Mouse (Mus musculus): ENCODE measurements around the gene Gnb5. TPM values are rescaled to one million over a fixed set of nuclear protein-coding genes. Genes with fewer than 3 reads are reported as not detected.

The Gnb5 gene
- polyA plus RNA-seq, 2 experiments: 26.9 to 28.5 TPM

DNA sequence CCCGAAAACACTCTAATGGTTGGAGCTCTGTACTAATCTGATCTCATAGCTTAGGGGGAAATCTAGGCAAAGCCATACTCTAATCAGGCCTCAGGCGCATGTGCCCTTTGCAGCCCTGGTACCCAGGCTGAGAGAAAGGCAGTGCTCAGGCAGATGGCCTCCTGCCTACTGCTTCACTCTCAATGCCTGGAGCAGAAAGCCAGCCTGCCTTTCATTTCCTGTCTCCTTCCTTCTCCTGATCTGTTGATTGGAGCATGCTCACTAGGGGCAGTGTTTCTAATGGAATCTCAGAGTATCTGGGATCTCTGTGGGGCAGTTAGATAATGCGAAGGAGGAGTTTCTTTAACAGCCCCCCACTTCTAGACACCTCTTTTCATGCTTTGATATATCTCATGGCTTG, 13.3 kb downstream of the Gnb5 start:
- no peaks in the 10 kb centered on the region for H3K9me3 ChIP-seq (ENCODE audit: control insufficient read depth, low read length)
- no peak for DNase-seq (ENCODE audit: low spot score)
- H3K9ac ChIP-seq (ENCODE audit: low read depth, low read length, severe bottlenecking): no peak overlapping the region
- no peaks in the 10 kb centered on the region for H3K27me3 ChIP-seq (ENCODE audit: control insufficient read depth, insufficient read depth, low read length)
- no peak for ATAC-seq (ENCODE audit: low FRiP score, low read depth)
- peaks cover 8% of the 10 kb centered on the region for H3K4me1 ChIP-seq (ENCODE audit: control insufficient read depth, insufficient read depth, low read length)
- no peak overlapping the region for H3K4me2 ChIP-seq (replicated peaks; ENCODE audit: low read depth, low read length, severe bottlenecking)
- WGBS: 72% methylated on average over 3 of the region's 3 CpGs
- 0 out of 2 replicates have a peak, but pooled peaks cover 2% of the 10 kb centered on the region for H3K36me3 ChIP-seq (ENCODE audit: control insufficient read depth, insufficient read depth, low read length)
- no peak for TF ChIP-seq POLR2A (IDR thresholded peaks at IDR 0.05; ENCODE audit: borderline replicate concordance, extremely low read depth, insufficient read depth, insufficient read length)
- H3K27ac ChIP-seq (replicated peaks; ENCODE audit: low read depth, low read length): no peak overlapping the region
- H3K4me3 ChIP-seq (replicated peaks; ENCODE audit: low read length): no peak overlapping the region

DNA sequence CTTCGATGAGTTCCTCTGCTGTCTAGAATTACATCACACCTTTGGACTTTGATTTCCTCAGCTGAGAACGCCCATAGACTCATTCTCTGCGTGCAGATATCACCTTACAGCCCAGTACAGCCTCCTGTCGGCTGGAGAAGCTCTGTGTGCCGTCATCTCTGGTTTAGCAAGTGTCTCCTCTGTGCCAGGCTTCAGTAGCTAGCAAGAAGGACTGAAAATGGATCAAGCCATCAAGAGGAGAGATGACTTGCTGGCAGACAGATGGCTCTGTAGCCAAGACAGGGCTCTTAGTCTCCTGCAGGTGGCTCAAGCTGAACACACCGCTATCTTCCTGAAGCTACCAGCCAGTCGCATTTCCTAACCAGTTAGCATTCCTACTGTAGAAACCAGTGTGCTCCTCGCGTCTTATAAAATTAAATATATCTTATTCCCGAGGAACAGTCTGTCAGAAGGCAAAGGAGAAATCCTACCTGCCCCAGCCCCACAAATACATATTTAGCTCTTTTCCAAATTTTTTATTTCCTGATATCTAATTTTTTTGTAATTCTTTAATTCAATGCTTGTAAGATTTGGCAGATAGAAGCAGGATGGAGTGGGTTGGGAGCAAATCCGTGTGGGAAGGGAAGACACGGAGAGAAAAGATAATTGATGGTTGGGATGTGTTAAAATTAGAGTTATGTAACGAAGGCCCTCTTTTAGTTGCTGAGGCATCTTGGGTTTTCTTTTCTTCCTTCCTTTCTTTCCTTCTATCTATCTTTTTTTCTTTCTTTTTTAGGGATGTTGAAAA, 16.2 kb downstream of the Gnb5 start:
- Histone ChIP-seq H3K4me1 (ENCODE audit: control insufficient read depth, insufficient read depth, low read length) (no peaks in the 10 kb centered on the region), H3K36me3 (ENCODE audit: control insufficient read depth, insufficient read depth, low read length) (0 out of 2 replicates have a peak, but pooled peaks cover 5% of the 10 kb centered on the region), H3K4me2 (replicated peaks; ENCODE audit: low read depth, low read length, severe bottlenecking) (no peak overlapping the region), H3K9me3 (ENCODE audit: control insufficient read depth, low read length) (no peaks in the 10 kb centered on the region), H3K27ac (replicated peaks; ENCODE audit: low read depth, low read length) (no peak overlapping the region), H3K9ac (ENCODE audit: low read depth, low read length, severe bottlenecking) (no peak overlapping the region), H3K4me3 (replicated peaks; ENCODE audit: low read length) (no peak overlapping the region), H3K27me3 (ENCODE audit: control insufficient read depth, insufficient read depth, low read length) (no peaks in the 10 kb centered on the region)
- 72% methylated on average over 13 of the region's 13 CpGs for WGBS
- DNase-seq (ENCODE audit: low spot score) (no peak), ATAC-seq (ENCODE audit: low FRiP score, low read depth) (no peak)
- TF ChIP-seq POLR2A (IDR thresholded peaks at IDR 0.05; ENCODE audit: borderline replicate concordance, extremely low read depth, insufficient read depth, insufficient read length): no peak

DNA sequence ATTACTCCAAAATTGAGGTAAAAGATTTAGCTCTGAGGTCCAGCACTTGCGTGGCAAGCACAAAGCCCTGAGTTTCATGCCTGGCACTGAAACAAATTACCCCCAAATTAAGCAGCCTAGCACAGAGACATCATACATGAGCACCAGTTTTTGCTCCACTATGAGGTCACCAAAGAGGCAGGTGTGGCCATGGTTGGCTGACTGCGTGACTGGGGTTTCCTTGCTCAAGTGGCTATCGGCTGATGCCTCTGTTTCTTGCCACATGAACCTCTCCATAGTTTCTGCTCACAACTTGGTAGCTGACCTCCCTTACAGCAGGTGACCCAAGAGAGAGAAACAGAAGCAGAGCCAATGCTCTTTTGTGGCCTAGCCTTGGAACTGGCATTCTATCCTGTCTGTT, 22.0 kb downstream of the Gnb5 start:
- 96% methylated on average over 3 of the region's 3 CpGs for WGBS
- Histone ChIP-seq H3K36me3 (ENCODE audit: control insufficient read depth, insufficient read depth, low read length) (peaks cover 14% of the 10 kb centered on the region; the same call in 1 of the 2 replicates), H3K9ac (ENCODE audit: low read depth, low read length, severe bottlenecking) (no peak overlapping the region), H3K27ac (replicated peaks; ENCODE audit: low read depth, low read length) (no peak overlapping the region), H3K4me2 (replicated peaks; ENCODE audit: low read depth, low read length, severe bottlenecking) (no peak overlapping the region), H3K4me1 (ENCODE audit: control insufficient read depth, insufficient read depth, low read length) (no peaks in the 10 kb centered on the region), H3K9me3 (ENCODE audit: control insufficient read depth, low read length) (no peaks in the 10 kb centered on the region), H3K27me3 (ENCODE audit: control insufficient read depth, insufficient read depth, low read length) (no peaks in the 10 kb centered on the region), H3K4me3 (replicated peaks; ENCODE audit: low read length) (no peak overlapping the region)
- no peak for TF ChIP-seq POLR2A (IDR thresholded peaks at IDR 0.05; ENCODE audit: borderline replicate concordance, extremely low read depth, insufficient read depth, insufficient read length)
- no peak for DNase-seq (ENCODE audit: low spot score)
- ATAC-seq (ENCODE audit: low FRiP score, low read depth): no peak

DNA sequence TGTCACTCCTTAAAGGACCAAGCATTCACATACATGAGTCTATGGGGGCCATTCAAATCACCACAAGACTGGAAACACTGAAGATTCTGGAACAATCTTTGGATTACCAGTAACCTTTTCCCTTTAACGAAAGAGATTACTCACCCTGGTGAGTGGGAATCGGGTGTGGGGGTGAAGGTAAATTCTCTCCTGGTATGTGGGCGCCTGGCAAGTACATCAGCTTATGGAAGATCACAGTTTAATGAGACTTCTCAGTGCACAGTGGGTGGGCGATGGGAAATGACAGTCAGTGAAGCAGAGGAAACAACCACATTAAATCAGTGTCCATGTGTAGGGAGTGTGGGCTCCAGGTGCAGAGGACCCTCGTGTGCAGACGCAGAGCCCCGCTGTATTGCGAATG, 24.7 kb downstream of the Gnb5 start:
- H3K27ac ChIP-seq (replicated peaks; ENCODE audit: low read depth, low read length): no peak overlapping the region
- no peak for TF ChIP-seq POLR2A (IDR thresholded peaks at IDR 0.05; ENCODE audit: borderline replicate concordance, extremely low read depth, insufficient read depth, insufficient read length)
- H3K4me1 ChIP-seq (ENCODE audit: control insufficient read depth, insufficient read depth, low read length): no peaks in the 10 kb centered on the region
- H3K27me3 ChIP-seq (ENCODE audit: control insufficient read depth, insufficient read depth, low read length): no peaks in the 10 kb centered on the region
- no peak overlapping the region for H3K4me3 ChIP-seq (replicated peaks; ENCODE audit: low read length)
- no peak overlapping the region for H3K9ac ChIP-seq (ENCODE audit: low read depth, low read length, severe bottlenecking)
- no peak for ATAC-seq (ENCODE audit: low FRiP score, low read depth)
- no peaks in the 10 kb centered on the region for H3K9me3 ChIP-seq (ENCODE audit: control insufficient read depth, low read length)
- H3K4me2 ChIP-seq (replicated peaks; ENCODE audit: low read depth, low read length, severe bottlenecking): no peak overlapping the region
- no peak for DNase-seq (ENCODE audit: low spot score)
- H3K36me3 ChIP-seq (ENCODE audit: control insufficient read depth, insufficient read depth, low read length): peaks cover 23% of the 10 kb centered on the region; the same call in 1 of the 2 replicates
- 84% methylated on average over 8 of the region's 8 CpGs for WGBS

DNA sequence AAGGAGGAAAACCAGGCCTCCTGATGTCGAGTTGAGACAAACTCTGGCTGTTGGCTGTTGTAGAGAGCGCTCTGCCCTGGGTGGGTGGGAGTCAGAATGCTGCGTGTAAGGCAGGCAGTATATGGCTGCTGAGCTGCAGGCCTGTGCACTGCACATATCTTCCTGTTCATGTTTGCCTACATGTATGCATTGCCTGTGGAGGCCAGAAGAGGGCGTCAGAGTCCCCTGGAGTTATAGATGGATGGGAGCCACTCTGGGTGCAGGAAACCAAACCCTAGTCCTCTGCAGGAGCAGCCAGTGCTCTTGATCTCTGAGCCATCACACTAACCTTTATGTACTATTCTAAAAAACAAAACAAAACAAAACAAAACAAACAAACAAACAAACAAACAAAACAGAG, 28.4 kb downstream of the Gnb5 start:
- 74% methylated on average over 4 of the region's 4 CpGs for WGBS
- TF ChIP-seq POLR2A (IDR thresholded peaks at IDR 0.05; ENCODE audit: borderline replicate concordance, extremely low read depth, insufficient read depth, insufficient read length): no peak
- no peak overlapping the region for H3K4me2 ChIP-seq (replicated peaks; ENCODE audit: low read depth, low read length, severe bottlenecking)
- no peaks in the 10 kb centered on the region for H3K4me1 ChIP-seq (ENCODE audit: control insufficient read depth, insufficient read depth, low read length)
- H3K36me3 ChIP-seq (ENCODE audit: control insufficient read depth, insufficient read depth, low read length): peaks cover 51% of the 10 kb centered on the region
- DNase-seq (ENCODE audit: low spot score): no peak
- no peak overlapping the region for H3K4me3 ChIP-seq (replicated peaks; ENCODE audit: low read length)
- no peak overlapping the region for H3K9ac ChIP-seq (ENCODE audit: low read depth, low read length, severe bottlenecking)
- H3K27ac ChIP-seq (replicated peaks; ENCODE audit: low read depth, low read length): no peak overlapping the region
- no peaks in the 10 kb centered on the region for H3K27me3 ChIP-seq (ENCODE audit: control insufficient read depth, insufficient read depth, low read length)
- H3K9me3 ChIP-seq (ENCODE audit: control insufficient read depth, low read length): no peaks in the 10 kb centered on the region
- no peak for ATAC-seq (ENCODE audit: low FRiP score, low read depth)

Measured in limb, embryonic 14.5 days (tissue).